Mouse (Mus musculus): ENCODE measurements around the gene Aqp6. TPM values are rescaled to one million over a fixed set of nuclear protein-coding genes. Genes with fewer than 3 reads are reported as not detected.

The Aqp6 gene
- 0.68 and 0.70 TPM in 2 replicates for polyA plus RNA-seq (2015; fragmentation: Nextera tagmentation; extraction: Ambion mirVana)

- 46% methylated on average over 22 of the region's 22 CpGs for WGBS
Measured at GRCm38 (mm10) chr15:99600986-99601822, at the start of gene Aqp6. Gene Aqp6, plus strand, starts transcription at chr15:99601400.

GRCm38 (mm10) chr15:99553767-99554166, 47.4 kb upstream of the Aqp6 start:
- Histone ChIP-seq H3K9me3 (ENCODE audit: control insufficient read depth, low read length) (no peaks in the 10 kb centered on the region), H3K4me1 (ENCODE audit: control insufficient read depth, insufficient read depth, low read depth, low read length) (no peaks in the 10 kb centered on the region), H3K27ac (ENCODE audit: low read depth, low read length) (no peak overlapping the region), H3K4me3 (ENCODE audit: low read length) (no peak overlapping the region), H3K36me3 (ENCODE audit: control insufficient read depth, insufficient read depth, low read length) (no peaks in the 10 kb centered on the region), H3K4me2 (ENCODE audit: low read length) (no peak overlapping the region), H3K9ac (ENCODE audit: low read depth, low read length) (no peak overlapping the region), H3K27me3 (replicated peaks; ENCODE audit: control insufficient read depth, insufficient read depth, low read length) (no peaks in the 10 kb centered on the region)
- 68% methylated on average over 6 of the region's 6 CpGs for WGBS
- no peak for ATAC-seq

More at GRCm38 (mm10) chr15:99600986-99601822, at the start of gene Aqp6:
- H3K27me3 ChIP-seq (replicated peaks; ENCODE audit: control insufficient read depth, insufficient read depth, low read length), result no peaks in the 10 kb centered on the region
- ATAC-seq, result no peak
- H3K9ac ChIP-seq (ENCODE audit: low read depth, low read length), result peak within 1 kb of the TSS; percentile 27; the same call in 1 of the 2 replicates
- H3K27ac ChIP-seq (ENCODE audit: low read depth, low read length), result peak within 1 kb of the TSS; percentile 42; the same call in 1 of the 2 replicates
- H3K36me3 ChIP-seq (ENCODE audit: control insufficient read depth, insufficient read depth, low read length), result no peaks in the 10 kb centered on the region
- no peak within 1 kb of the TSS for H3K4me2 ChIP-seq (ENCODE audit: low read length)
- no peaks in the 10 kb centered on the region for H3K9me3 ChIP-seq (ENCODE audit: control insufficient read depth, low read length)
- H3K4me1 ChIP-seq (ENCODE audit: control insufficient read depth, insufficient read depth, low read depth, low read length), result peaks cover 19% of the 10 kb centered on the region
- H3K4me3 ChIP-seq (ENCODE audit: low read length), result no peak within 1 kb of the TSS

GRCm38 (mm10) chr15:99558947-99559346, 42.3 kb upstream of the Aqp6 start:
- Histone ChIP-seq H3K9ac (ENCODE audit: low read depth, low read length) (no peak overlapping the region), H3K4me3 (ENCODE audit: low read length) (no peak overlapping the region), H3K27me3 (replicated peaks; ENCODE audit: control insufficient read depth, insufficient read depth, low read length) (no peaks in the 10 kb centered on the region), H3K4me1 (ENCODE audit: control insufficient read depth, insufficient read depth, low read depth, low read length) (no peaks in the 10 kb centered on the region), H3K4me2 (ENCODE audit: low read length) (no peak overlapping the region), H3K27ac (ENCODE audit: low read depth, low read length) (no peak overlapping the region), H3K9me3 (ENCODE audit: control insufficient read depth, low read length) (no peaks in the 10 kb centered on the region), H3K36me3 (ENCODE audit: control insufficient read depth, insufficient read depth, low read length) (no peaks in the 10 kb centered on the region)
- 92% methylated on average over 1 of the region's 1 CpGs for WGBS
- ATAC-seq, result no peak

GRCm38 (mm10) chr15:99560246-99560645, 41.0 kb upstream of the Aqp6 start:
- ATAC-seq, result no peak
- 82% methylated on average over 10 of the region's 10 CpGs for WGBS
- Histone ChIP-seq H3K9ac (ENCODE audit: low read depth, low read length) (no peak overlapping the region), H3K9me3 (ENCODE audit: control insufficient read depth, low read length) (no peaks in the 10 kb centered on the region), H3K36me3 (ENCODE audit: control insufficient read depth, insufficient read depth, low read length) (no peaks in the 10 kb centered on the region), H3K4me1 (ENCODE audit: control insufficient read depth, insufficient read depth, low read depth, low read length) (no peaks in the 10 kb centered on the region), H3K4me2 (ENCODE audit: low read length) (no peak overlapping the region), H3K4me3 (ENCODE audit: low read length) (no peak overlapping the region), H3K27ac (ENCODE audit: low read depth, low read length) (no peak overlapping the region), H3K27me3 (replicated peaks; ENCODE audit: control insufficient read depth, insufficient read depth, low read length) (no peaks in the 10 kb centered on the region)

GRCm38 (mm10) chr15:99567371-99567770, 33.8 kb upstream of the Aqp6 start:
- no peaks in the 10 kb centered on the region for H3K36me3 ChIP-seq (ENCODE audit: control insufficient read depth, insufficient read depth, low read length)
- ATAC-seq, result no peak
- H3K4me2 ChIP-seq (ENCODE audit: low read length), result no peak overlapping the region
- no peaks in the 10 kb centered on the region for H3K27me3 ChIP-seq (replicated peaks; ENCODE audit: control insufficient read depth, insufficient read depth, low read length)
- no peak overlapping the region for H3K9ac ChIP-seq (ENCODE audit: low read depth, low read length)
- H3K9me3 ChIP-seq (ENCODE audit: control insufficient read depth, low read length), result no peaks in the 10 kb centered on the region
- WGBS, result 63% methylated on average over 4 of the region's 4 CpGs
- H3K4me1 ChIP-seq (ENCODE audit: control insufficient read depth, insufficient read depth, low read depth, low read length), result no peaks in the 10 kb centered on the region
- H3K27ac ChIP-seq (ENCODE audit: low read depth, low read length), result no peak overlapping the region
- no peak overlapping the region for H3K4me3 ChIP-seq (ENCODE audit: low read length)

- no peak for ATAC-seq
- Histone ChIP-seq H3K36me3 (ENCODE audit: control insufficient read depth, insufficient read depth, low read length) (no peaks in the 10 kb centered on the region), H3K27me3 (replicated peaks; ENCODE audit: control insufficient read depth, insufficient read depth, low read length) (no peaks in the 10 kb centered on the region), H3K4me2 (ENCODE audit: low read length) (no peak overlapping the region), H3K27ac (ENCODE audit: low read depth, low read length) (no peak overlapping the region), H3K4me1 (ENCODE audit: control insufficient read depth, insufficient read depth, low read depth, low read length) (no peaks in the 10 kb centered on the region), H3K4me3 (ENCODE audit: low read length) (no peak overlapping the region), H3K9ac (ENCODE audit: low read depth, low read length) (no peak overlapping the region), H3K9me3 (ENCODE audit: control insufficient read depth, low read length) (no peaks in the 10 kb centered on the region)
- WGBS, result 48% methylated on average over 6 of the region's 6 CpGs
Measured at GRCm38 (mm10) chr15:99568682-99569081, 32.5 kb upstream of the Aqp6 start.

- Histone ChIP-seq H3K27me3 (replicated peaks; ENCODE audit: control insufficient read depth, insufficient read depth, low read length) (no peaks in the 10 kb centered on the region), H3K4me3 (ENCODE audit: low read length) (no peak overlapping the region), H3K27ac (ENCODE audit: low read depth, low read length) (no peak overlapping the region), H3K4me1 (ENCODE audit: control insufficient read depth, insufficient read depth, low read depth, low read length) (no peaks in the 10 kb centered on the region), H3K9me3 (ENCODE audit: control insufficient read depth, low read length) (no peaks in the 10 kb centered on the region), H3K4me2 (ENCODE audit: low read length) (no peak overlapping the region), H3K9ac (ENCODE audit: low read depth, low read length) (no peak overlapping the region), H3K36me3 (ENCODE audit: control insufficient read depth, insufficient read depth, low read length) (no peaks in the 10 kb centered on the region)
- ATAC-seq, result no peak
- 84% methylated on average over 10 of the region's 10 CpGs for WGBS
Measured at GRCm38 (mm10) chr15:99569123-99569522, 32.1 kb upstream of the Aqp6 start.

- Histone ChIP-seq H3K4me1 (ENCODE audit: control insufficient read depth, insufficient read depth, low read depth, low read length) (peaks cover 6% of the 10 kb centered on the region), H3K4me3 (ENCODE audit: low read length) (no peak within 1 kb of the TSS), H3K36me3 (ENCODE audit: control insufficient read depth, insufficient read depth, low read length) (no peaks in the 10 kb centered on the region), H3K4me2 (ENCODE audit: low read length) (no peak within 1 kb of the TSS), H3K9ac (ENCODE audit: low read depth, low read length) (no peak within 1 kb of the TSS), H3K27ac (ENCODE audit: low read depth, low read length) (no peak within 1 kb of the TSS), H3K9me3 (ENCODE audit: control insufficient read depth, low read length) (no peaks in the 10 kb centered on the region), H3K27me3 (replicated peaks; ENCODE audit: control insufficient read depth, insufficient read depth, low read length) (peaks cover 16% of the 10 kb centered on the region)
- peak; percentile 50; the same call in 1 of the 2 replicates for ATAC-seq
- WGBS, result 76% methylated on average over 26 of the region's 26 CpGs
Measured at GRCm38 (mm10) chr15:99578802-99579485, 22.3 kb upstream of the Aqp6 start, which contains the start of gene Aqp2. Gene Aqp2, plus strand, starts transcription at chr15:99579055.

All from hindbrain, embryonic 16.5 days (tissue).